Mouse (Mus musculus) CH12.LX (cell line): Measurements from ENCODE around the gene Gsto2. TPM values are rescaled to one million over a fixed set of nuclear protein-coding genes. Genes with fewer than 3 reads are reported as not detected.

Experiments used
- DNase-seq: peaks from one replicate; pipeline ENCODE4 v3.0.0-alpha.2; 2013; ENCODE audit errors: extremely low read depth
- H3K27ac ChIP-seq: 2 replicates; pipeline ENCODE4 v1.5.1; 2012; ENCODE audit warnings: low read depth, mild to moderate bottlenecking, control low read depth, moderate library complexity; ENCODE audit not compliant: insufficient read depth
- H3K27me3 ChIP-seq: replicated peaks from 2 replicates; pipeline ENCODE3; 2012; ENCODE audit warnings: inconsistent platforms
- H3K36me3 ChIP-seq, 2 experiments: replicated peaks in 1 of 2; 2 replicates each; pipeline versions ENCODE3 to v1.6.1; 2012; ENCODE audit warnings: inconsistent platforms in 1 of 2, low read length in 1 of 2, mild to moderate bottlenecking in 1 of 2, mixed read lengths in 1 of 2, moderate library complexity in 1 of 2; ENCODE audit not compliant: control insufficient read depth in 1 of 2, insufficient read depth in 1 of 2
- H3K4me1 ChIP-seq, 2 experiments: 2 replicates each; pipeline ENCODE4 v1.6.1; 2012; ENCODE audit warnings: inconsistent platforms in 1 of 2, moderate library complexity in 1 of 2; ENCODE audit not compliant: insufficient read depth in 2 of 2, control insufficient read depth in 1 of 2
- H3K4me2 ChIP-seq: 2 replicates; pipeline ENCODE4 v1.6.1; 2012; ENCODE audit warnings: low read depth, mild to moderate bottlenecking, control low read depth; ENCODE audit not compliant: poor library complexity, insufficient read depth, severe bottlenecking
- H3K4me3 ChIP-seq, 3 experiments: fragments of 150-350 bp in 1 of 3; sonication (generic) in 1 of 3; replicated peaks in 1 of 3; 2 replicates each; pipeline versions ENCODE3 to v1.5.1; 2011 to 2012; ENCODE audit warnings: low read depth in 2 of 3, low read length in 2 of 3, mild to moderate bottlenecking in 2 of 3, moderate library complexity in 2 of 3, control low read depth in 1 of 3, improper control_type of control experiment in 1 of 3, inconsistent platforms in 1 of 3, mixed read lengths in 1 of 3; ENCODE audit not compliant: poor library complexity in 1 of 3
- H3K79me2 ChIP-seq: replicated peaks from 2 replicates; pipeline ENCODE4 v1.6.1; 2012; ENCODE audit warnings: mild to moderate bottlenecking, moderate library complexity; ENCODE audit not compliant: control insufficient read depth, poor library complexity, insufficient read depth, severe bottlenecking; ENCODE audit errors: extremely low read depth
- H3K9ac ChIP-seq: 2 replicates; pipeline ENCODE4 v1.6.1; 2012; ENCODE audit warnings: low read depth, mild to moderate bottlenecking, control low read depth, moderate library complexity; ENCODE audit not compliant: insufficient read depth
- H3K9me3 ChIP-seq: replicated peaks from 2 replicates; pipeline ENCODE3; 2012; ENCODE audit warnings: low read length, inconsistent platforms, mixed read lengths
- BHLHE40 ChIP-seq: IDR thresholded peaks from 2 replicates; pipeline ENCODE4 v1.6.1; 2011; ENCODE audit warnings: mild to moderate bottlenecking, low read depth, low read length, improper control_type of control experiment
- CHD1 ChIP-seq: IDR thresholded peaks from 2 replicates; pipeline ENCODE4 v1.6.1; 2012; ENCODE audit warnings: low read depth, low read length, improper control_type of control experiment, inconsistent platforms
- CHD2 ChIP-seq: IDR thresholded peaks from 2 replicates; pipeline ENCODE4 v1.6.1; 2011; ENCODE audit warnings: low read length, improper control_type of control experiment
- E2F4 ChIP-seq: IDR thresholded peaks from 2 replicates; pipeline ENCODE4 v1.6.1; 2011; ENCODE audit warnings: low read depth, low read length, improper control_type of control experiment; ENCODE audit not compliant: insufficient replicate concordance
- ELF1 ChIP-seq: IDR thresholded peaks from 2 replicates; pipeline ENCODE4 v1.6.1; 2014; ENCODE audit warnings: low read depth, mild to moderate bottlenecking, inconsistent platforms, low read length, improper control_type of control experiment
- IRF4 ChIP-seq: IDR thresholded peaks from 2 replicates; pipeline ENCODE4 v1.6.1; 2014; ENCODE audit warnings: low read depth, mild to moderate bottlenecking, inconsistent platforms, low read length, improper control_type of control experiment
- MAX ChIP-seq: IDR thresholded peaks from 2 replicates; pipeline ENCODE4 v1.6.1; 2011; ENCODE audit warnings: low read length, improper control_type of control experiment
- MAZ ChIP-seq: IDR thresholded peaks from 2 replicates; pipeline ENCODE4 v1.6.1; 2012; ENCODE audit warnings: low read depth, mild to moderate bottlenecking, inconsistent platforms, low read length, improper control_type of control experiment, moderate library complexity
- MXI1 ChIP-seq: IDR thresholded peaks from 2 replicates; pipeline ENCODE4 v1.6.1; 2011; ENCODE audit warnings: mild to moderate bottlenecking, low read depth, low read length, improper control_type of control experiment
- MYC ChIP-seq: IDR thresholded peaks from 2 replicates; pipeline ENCODE4 v1.6.1; 2011; ENCODE audit warnings: low read depth, mild to moderate bottlenecking, improper control_type of control experiment, low read length
- NELFE ChIP-seq: IDR thresholded peaks from 2 replicates; pipeline ENCODE4 v1.6.1; 2011; ENCODE audit warnings: low read depth, low read length, improper control_type of control experiment
- PAX5 ChIP-seq: IDR thresholded peaks from 2 replicates; pipeline ENCODE4 v1.6.1; 2012; ENCODE audit warnings: low read length, inconsistent platforms, mixed read lengths
- RAD21 ChIP-seq: IDR thresholded peaks from 2 replicates; pipeline ENCODE4 v1.6.1; 2011; ENCODE audit warnings: low read depth, mild to moderate bottlenecking, low read length, improper control_type of control experiment, moderate library complexity
- RCOR1 ChIP-seq: conservative IDR thresholded peaks from 2 replicates; pipeline ENCODE4 v1.6.1; 2012; ENCODE audit warnings: low read depth, mild to moderate bottlenecking, inconsistent platforms, low read length, improper control_type of control experiment
- TCF12 ChIP-seq: IDR thresholded peaks from 2 replicates; pipeline ENCODE4 v1.6.1; 2014; ENCODE audit warnings: low read depth, mild to moderate bottlenecking, inconsistent platforms, low read length, improper control_type of control experiment
- USF2 ChIP-seq: conservative IDR thresholded peaks from 2 replicates; pipeline ENCODE4 v1.6.1; 2011; ENCODE audit warnings: low read depth, low read length, improper control_type of control experiment
- ZC3H11A ChIP-seq: IDR thresholded peaks from 2 replicates; pipeline ENCODE4 v1.6.1; 2012; ENCODE audit warnings: low read depth, mild to moderate bottlenecking, inconsistent platforms, low read length, improper control_type of control experiment
- ZKSCAN1 ChIP-seq: IDR thresholded peaks from 2 replicates; pipeline ENCODE4 v1.6.1; 2012; ENCODE audit warnings: low read depth, inconsistent platforms, low read length, improper control_type of control experiment, borderline replicate concordance
- ZMIZ1 ChIP-seq: IDR thresholded peaks from 2 replicates; pipeline ENCODE4 v1.6.1; 2012; ENCODE audit warnings: low read depth, mild to moderate bottlenecking, inconsistent platforms, low read length, improper control_type of control experiment
- ZNF384 ChIP-seq: IDR thresholded peaks from 2 replicates; pipeline ENCODE4 v1.6.1; 2012; ENCODE audit warnings: low read depth, low read length, improper control_type of control experiment, inconsistent platforms
- dilution Hi-C: fragments of 300-500 bp; cut with MboI; formaldehyde crosslinking; loops from 2 replicates; pipeline ENCODE4 v1.14.3; 2020; ENCODE audit warnings: low sequenced_read_pairs; ENCODE audit not compliant: extremely low pct_unique_long_range_greater_than_20kb, extremely low pct_ligation_motif_present
- in situ Hi-C: fragments of 300-500 bp; cut with MboI; formaldehyde crosslinking; loops from 3 replicates; pipeline ENCODE4 v1.14.3; 2019; ENCODE audit warnings: low sequenced_read_pairs, low pct_ligation_motif_present, low pct_unique_long_range_greater_than_20kb, mixed read lengths
- polyA plus RNA-seq: library from polyadenylated mRNA; unstranded; fragments of >175 nt; gene quantifications from 2 replicates; pipeline ENCODE4 v1.2.1, GENCODE M21; 2012; ENCODE audit warnings: low read depth; ENCODE audit not compliant: insufficient read length
- total RNA-seq, 2 experiments: library from RNA; depleted of rRNA; stranded (reverse); fragments of 300-350 nt in 1 of 2; fragments of >200 nt in 1 of 2; gene quantifications; 2 replicates each; pipeline ENCODE4 v1.2.3; 2012 to 2014

The Gsto2 gene
- total and polyA plus RNA-seq, 3 experiments = 0.49 to 1.4 (median 1.3) TPM

- H3K9ac ChIP-seq = no peak overlapping the region
- in situ Hi-C loops = loop anchor here (25.0 kb wide), 1 partner anchor 273 kb away; no protein-coding TSS in a partner anchor
- TF ChIP-seq MAX = no peak
- TF ChIP-seq ZC3H11A = no peak
- TF ChIP-seq PAX5 = no peak
- no peak for TF ChIP-seq MYC
- TF ChIP-seq RCOR1 = no peak
- TF ChIP-seq RAD21 = no peak
- no peak for TF ChIP-seq IRF4
- no peak for TF ChIP-seq ZNF384
- no peak for TF ChIP-seq ELF1
- TF ChIP-seq BHLHE40 = no peak
- TF ChIP-seq ZMIZ1 = no peak
- no peak for TF ChIP-seq CHD1
- no peak for TF ChIP-seq TCF12
- TF ChIP-seq CHD2 = no peak
- no peak for TF ChIP-seq USF2
- no peak for TF ChIP-seq ZKSCAN1
- TF ChIP-seq NELFE = no peak
- no peak for TF ChIP-seq MAZ
- no peak for TF ChIP-seq E2F4
- TF ChIP-seq MXI1 = no peak
- TF ChIP-seq, all 38 proteins: peak for 0
- no peaks in the 10 kb centered on the region for H3K79me2 ChIP-seq
- H3K27me3 ChIP-seq = peaks cover 29% of the 10 kb centered on the region
- no peak overlapping the region for H3K4me2 ChIP-seq
- dilution Hi-C loops = no loop called here
- no peak overlapping the region for H3K4me3 ChIP-seq
- H3K9me3 ChIP-seq = no peaks in the 10 kb centered on the region
- H3K27ac ChIP-seq = no peak overlapping the region
- peaks cover 10 to 24% of the 10 kb centered on the region in 2 experiments for H3K4me1 ChIP-seq
- H3K36me3 ChIP-seq = no peaks in the 10 kb centered on the region
- DNase-seq = no peak
Observed at GRCm38 (mm10) chr19:47935530-47935929, 70.2 kb downstream of the Gsto2 start.

Other genes with a start within 250 kb of the Gsto2 start
- gene Col17a1, start 173.4 kb upstream of the Gsto2 start, total RNA-seq (2012; rRNA removed) = 0.08 and 0.34 TPM in 2 replicates
- 0.12 and 0.42 TPM in 2 replicates for gene Col17a1, start 173.4 kb upstream of the Gsto2 start, total RNA-seq (2014; rRNA removed)
- gene Col17a1, start 173.4 kb upstream of the Gsto2 start, polyA plus RNA-seq = 0.55 and 0.59 TPM in 2 replicates
- 83.7 and 88.1 TPM in 2 replicates for gene Sfr1, start 133.9 kb upstream of the Gsto2 start, total RNA-seq (2012; rRNA removed)
- 114 and 131 TPM in 2 replicates for gene Sfr1, start 133.9 kb upstream of the Gsto2 start, total RNA-seq (2014; rRNA removed)
- gene Sfr1, start 133.9 kb upstream of the Gsto2 start, polyA plus RNA-seq = 198 and 230 TPM in 2 replicates
- gene Gsto1, start 10.6 kb upstream of the Gsto2 start, total RNA-seq (2012; rRNA removed) = 80.0 and 86.5 TPM in 2 replicates
- gene Gsto1, start 10.6 kb upstream of the Gsto2 start, total RNA-seq (2014; rRNA removed) = 106 and 111 TPM in 2 replicates
- gene Gsto1, start 10.6 kb upstream of the Gsto2 start, polyA plus RNA-seq = 111 and 113 TPM in 2 replicates
- gene Cfap43, start 53.8 kb downstream of the Gsto2 start, total RNA-seq (2012; rRNA removed) = 2.9 and 3.2 TPM in 2 replicates
- 11.7 and 15.2 TPM in 2 replicates for gene Cfap43, start 53.8 kb downstream of the Gsto2 start, total RNA-seq (2014; rRNA removed)
- gene Cfap43, start 53.8 kb downstream of the Gsto2 start, polyA plus RNA-seq = 12.7 and 15.5 TPM in 2 replicates
- 9.5 and 9.6 TPM in 2 replicates for gene Itprip, start 53.8 kb downstream of the Gsto2 start, total RNA-seq (2012; rRNA removed)
- 10.9 and 11.8 TPM in 2 replicates for gene Itprip, start 53.8 kb downstream of the Gsto2 start, total RNA-seq (2014; rRNA removed)
- gene Itprip, start 53.8 kb downstream of the Gsto2 start, polyA plus RNA-seq = 8.7 and 9.9 TPM in 2 replicates
- gene Cfap58, start 72.1 kb downstream of the Gsto2 start, total RNA-seq (2012; rRNA removed) = 0.17 TPM in 1 of 2 replicates, not detected in the other
- gene Cfap58, start 72.1 kb downstream of the Gsto2 start, total RNA-seq (2014; rRNA removed) = 0.13 and 0.15 TPM in 2 replicates
- gene Cfap58, start 72.1 kb downstream of the Gsto2 start, polyA plus RNA-seq = 0.27 and 0.33 TPM in 2 replicates